In the genomic region with DNA sequence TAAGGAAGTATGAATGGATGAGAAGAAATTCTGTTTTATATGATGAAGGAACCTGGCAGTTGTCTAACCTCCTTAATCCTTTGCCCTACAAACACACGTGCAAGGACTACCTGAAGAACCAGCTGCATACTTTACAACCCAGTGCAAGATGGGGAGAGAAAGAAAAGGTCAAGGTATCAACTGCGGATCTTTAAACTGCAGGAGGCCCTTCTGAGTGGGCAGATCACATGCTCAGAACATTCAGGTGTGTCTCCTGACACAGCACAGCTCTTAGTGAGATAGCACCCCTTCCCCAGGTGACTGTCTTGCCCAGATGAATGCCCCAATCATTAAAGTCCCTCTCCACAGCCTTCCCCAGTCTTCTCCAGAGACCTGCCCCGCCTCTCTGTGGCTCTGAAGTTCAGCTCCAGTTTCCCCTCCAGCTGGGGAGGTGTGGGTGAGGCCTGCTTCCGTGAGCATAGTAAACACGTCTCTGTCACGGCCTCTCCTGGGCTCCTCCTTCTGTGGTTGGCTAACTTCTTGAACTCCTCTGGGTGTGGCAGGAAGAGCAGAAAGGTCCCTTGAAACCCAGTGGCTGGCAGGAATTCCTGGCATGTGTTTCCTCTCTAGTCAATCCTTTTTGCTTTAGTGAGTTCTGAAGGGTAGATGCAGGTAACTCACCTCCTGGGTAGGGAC, we compare ENCODE assay signal across 9 mouse cellular contexts. TPM values are rescaled to one million over a fixed set of nuclear protein-coding genes. Genes with fewer than 3 reads are reported as not detected.
DNase-seq lines count a peak whose midpoint lies in the region; ATAC-seq and TF ChIP-seq lines count a peak whose summit lies in the region.
"Had no signal": no experiment of that assay in that cellular context is flagged by ENCODE, and none has a peak within 500 bp of the region (broad histone marks: within the 10 kb centered on the region; RNA-seq: fewer than 3 reads in every experiment).

No protein-coding gene starts in this region.

- no peak for TF ChIP-seq CTCF in lung, postnatal 0 days (IDR thresholded peaks at IDR 0.05)

- H3K9me3 ChIP-seq in intestine, embryonic 15.5 days = no peaks in the 10 kb centered on the region
- H3K9me3 ChIP-seq in lung, postnatal 0 days (ENCODE audit: low read length) = no peaks in the 10 kb centered on the region

- ATAC-seq in intestine, embryonic 15.5 days = peak; percentile 92
- peak; percentile 93 for ATAC-seq in lung, postnatal 0 days
- no peak for ATAC-seq in erythroid progenitor cell, adult 5-6 weeks (replicated peaks; ENCODE audit: low FRiP score, poor library complexity, severe bottlenecking)
- no peak for ATAC-seq in erythroblast, adult 5-6 weeks (replicated peaks; ENCODE audit: low FRiP score, poor library complexity, severe bottlenecking)

- WGBS in intestine, embryonic 15.5 days = 26% methylated on average over 6 of the region's 6 CpGs
- WGBS in lung, postnatal 0 days = 19% methylated on average over 6 of the region's 6 CpGs

- H3K4me3 ChIP-seq in intestine, embryonic 15.5 days (replicated peaks) = no peak overlapping the region
- no peak overlapping the region for H3K4me3 ChIP-seq in lung, postnatal 0 days (ENCODE audit: low read depth, low read length)

- DNase-seq in gastrocnemius, postnatal 25 days = peak; percentile 14
- no peak for DNase-seq in gastrocnemius, postnatal 4 days (ENCODE audit: low spot score in 2 of 2)
- peak; percentile 95 for DNase-seq in lung, postnatal 0 days (ENCODE audit: low spot score)
- peak; percentile 50 for DNase-seq in thymus, postnatal 4 days
- DNase-seq in layer of hippocampus, postnatal 14 days (ENCODE audit: low spot score in 2 of 2) = no peak

- peak; percentile 79 for TF ChIP-seq EP300 in lung, postnatal 0 days (IDR thresholded peaks at IDR 0.05)

- peak overlapping the region; percentile 17; the same call in 1 of the 2 replicates for H3K4me2 ChIP-seq in intestine, embryonic 15.5 days (replicated peaks)
- H3K4me2 ChIP-seq in lung, postnatal 0 days (replicated peaks; ENCODE audit: low read depth, low read length) = no peak overlapping the region

- peaks cover 20% of the 10 kb centered on the region for H3K4me1 ChIP-seq in intestine, embryonic 15.5 days (replicated peaks)
- H3K4me1 ChIP-seq in lung, postnatal 0 days (ENCODE audit: insufficient read depth, low read depth, low read length) = peaks cover 16% of the 10 kb centered on the region; the same call in 1 of the 2 replicates

- H3K36me3 ChIP-seq in intestine, embryonic 15.5 days = no peaks in the 10 kb centered on the region
- no peaks in the 10 kb centered on the region for H3K36me3 ChIP-seq in lung, postnatal 0 days (ENCODE audit: insufficient read depth, low read length)

- H3K27ac ChIP-seq in intestine, embryonic 15.5 days = peak overlapping the region; percentile 75
- peak overlapping the region; percentile 75 for H3K27ac ChIP-seq in lung, postnatal 0 days (ENCODE audit: low read length)
- H3K27ac ChIP-seq: liver, embryonic 14.5 days had no signal

- H3K27me3 ChIP-seq in intestine, embryonic 15.5 days (replicated peaks) = no peaks in the 10 kb centered on the region
- no peaks in the 10 kb centered on the region for H3K27me3 ChIP-seq in lung, postnatal 0 days (replicated peaks; ENCODE audit: insufficient read depth, low read length)

- no peak overlapping the region for H3K9ac ChIP-seq in intestine, embryonic 15.5 days
- no peak overlapping the region for H3K9ac ChIP-seq in lung, postnatal 0 days (replicated peaks; ENCODE audit: low read depth)
- H3K9ac ChIP-seq: liver, embryonic 14.5 days had no signal

RNA-seq across cellular contexts. Expression of a gene that starts 32.5 kb away (rescaled TPM):
- total RNA-seq in gastrocnemius, postnatal 25 days (2021) = under 1 TPM; 0.43 to 0.97 TPM
- total RNA-seq in gastrocnemius, postnatal 4 days (2021) = 1 to 10 TPM; 3.4 to 3.6 TPM
- 27.3 and 27.7 TPM in 2 replicates for polyA plus RNA-seq in intestine, embryonic 15.5 days (2015; fragmentation: Nextera tagmentation; extraction: Ambion mirVana)
- polyA plus RNA-seq in lung, postnatal 0 days (2015; fragmentation: Nextera tagmentation; extraction: Ambion mirVana) = 14.0 and 15.2 TPM in 2 replicates
- 2.5 TPM in 1 of 2 replicates, not detected in the other for total RNA-seq in erythroid progenitor cell, adult 5-6 weeks (2015; ENCODE audit: low replicate concordance)
- not detected in 2 replicates for total RNA-seq in erythroid progenitor cell, adult 5-6 weeks (2017; ENCODE audit: low replicate concordance)
- not detected in 2 replicates for total RNA-seq in erythroblast, adult 5-6 weeks (2015; ENCODE audit: low replicate concordance)
- total RNA-seq in erythroblast, adult 5-6 weeks (2017; ENCODE audit: low replicate concordance) = 0.28 TPM in 1 of 2 replicates, not detected in the other
- total RNA-seq in layer of hippocampus, postnatal 14 days (2021) = 1 to 10 TPM; 3.8 TPM

RNA-seq across cellular contexts. Expression of a gene that starts 50.3 kb away (rescaled TPM):
- 1 to 10 TPM; 6.1 to 7.4 TPM for total RNA-seq in gastrocnemius, postnatal 25 days (2021)
- total RNA-seq in gastrocnemius, postnatal 4 days (2021) = 1 to 10 TPM; 6.7 to 6.8 TPM
- 12.0 and 13.6 TPM in 2 replicates for polyA plus RNA-seq in intestine, embryonic 15.5 days (2015; fragmentation: Nextera tagmentation; extraction: Ambion mirVana)
- polyA plus RNA-seq in lung, postnatal 0 days (2015; fragmentation: Nextera tagmentation; extraction: Ambion mirVana) = 12.0 and 15.1 TPM in 2 replicates
- total RNA-seq in erythroid progenitor cell, adult 5-6 weeks (2015; ENCODE audit: low replicate concordance) = not detected in 2 replicates
- total RNA-seq in erythroid progenitor cell, adult 5-6 weeks (2017; ENCODE audit: low replicate concordance) = not detected in 2 replicates
- total RNA-seq in erythroblast, adult 5-6 weeks (2015; ENCODE audit: low replicate concordance) = not detected in 2 replicates
- 1.1 and 1.8 TPM in 2 replicates for total RNA-seq in erythroblast, adult 5-6 weeks (2017; ENCODE audit: low replicate concordance)
- total RNA-seq in layer of hippocampus, postnatal 14 days (2021) = under 1 TPM; 0.67 to 0.97 TPM

Comparison
In these comparisons a context has a peak if more than half of its experiments do, and no peak if none do; other contexts are left out.
1. DNase-seq: peak in gastrocnemius, postnatal 25 days (single experiment), lung, postnatal 0 days (single experiment) and thymus, postnatal 4 days (single experiment); none in gastrocnemius, postnatal 4 days (0 of 2) and layer of hippocampus, postnatal 14 days (0 of 2).
2. ATAC-seq: peak in intestine, embryonic 15.5 days (single experiment) and lung, postnatal 0 days (single experiment); none in erythroid progenitor cell, adult 5-6 weeks (single experiment) and erythroblast, adult 5-6 weeks (single experiment).